8 mouse cellular contexts compared by ENCODE assay signal in genomic region chr11:105178516-105178915, GRCm38 (mm10). TPM values are rescaled to one million over a fixed set of nuclear protein-coding genes. Genes with fewer than 3 reads are reported as not detected.
A peak's percentile ranks its signal among the peaks of the same experiment; 100 is the strongest.
DNase-seq lines count a peak whose midpoint lies in the region; ATAC-seq and TF ChIP-seq lines count a peak whose summit lies in the region.

Gene Tlk2 (plus strand): TSS chr11:105178807.

- no peak for ATAC-seq in G1E (ENCODE audit: extremely low read depth, insufficient number of reproducible peaks, low FRiP score, poor library complexity, severe bottlenecking)
- ATAC-seq in forebrain, embryonic 12.5 days (ENCODE audit: low FRiP score), result no peak
- no peak for ATAC-seq in neural tube, embryonic 13.5 days (ENCODE audit: low read depth)

- H3K36me3 ChIP-seq in C2C12 (ENCODE audit: control insufficient read depth, insufficient read depth) (peaks cover 6% of the 10 kb centered on the region), G1E (replicated peaks) (peaks cover 34% of the 10 kb centered on the region)
- peaks cover 4% of the 10 kb centered on the region for H3K36me3 ChIP-seq in forebrain, embryonic 12.5 days (replicated peaks)
- H3K36me3 ChIP-seq in neural tube, embryonic 13.5 days, result no peaks in the 10 kb centered on the region

- H3K4me3 ChIP-seq in C2C12 (ENCODE audit: insufficient read depth, poor library complexity, severe bottlenecking) (no peak within 1 kb of the TSS), G1E (ENCODE audit: low read depth, low read length) (peak within 1 kb of the TSS; percentile 88; the same call in 1 of the 2 replicates)
- peak within 1 kb of the TSS; percentile 96; the same call in 1 of the 2 replicates for H3K4me3 ChIP-seq in forebrain, embryonic 12.5 days (replicated peaks)
- peak within 1 kb of the TSS; percentile 98 for H3K4me3 ChIP-seq in neural tube, embryonic 13.5 days

- no peak for TF ChIP-seq CTCF in C2C12 (IDR thresholded peaks at IDR 0.05; ENCODE audit: control insufficient read depth, insufficient read depth, insufficient read length)
- TF ChIP-seq CTCF in G1E (IDR thresholded peaks at IDR 0.05; ENCODE audit: low read depth, low read length), result no peak

- H3K4me2 ChIP-seq in forebrain, embryonic 12.5 days, result peak within 1 kb of the TSS; percentile 79
- H3K4me2 ChIP-seq in neural tube, embryonic 13.5 days, result peak within 1 kb of the TSS; percentile 82

- H3K79me2 ChIP-seq in C2C12 (ENCODE audit: control insufficient read depth, insufficient read depth), result peaks cover 40% of the 10 kb centered on the region

- H3K4me1 ChIP-seq in G1E (ENCODE audit: insufficient read depth, low read depth, low read length), result peaks cover 24% of the 10 kb centered on the region
- H3K4me1 ChIP-seq in forebrain, embryonic 12.5 days, result peaks cover 19% of the 10 kb centered on the region
- H3K4me1 ChIP-seq in neural tube, embryonic 13.5 days (replicated peaks), result peaks cover 34% of the 10 kb centered on the region

- whole genome bisulfite sequencing in forebrain, embryonic 12.5 days, result 50% methylated on average over 2 of the region's 2 CpGs
- 40% methylated on average over 2 of the region's 2 CpGs for WGBS in neural tube, embryonic 13.5 days

- H3K27ac ChIP-seq in forebrain, embryonic 12.5 days, result no peak within 1 kb of the TSS
- no peak within 1 kb of the TSS for H3K27ac ChIP-seq in neural tube, embryonic 13.5 days (replicated peaks)

- H3ac ChIP-seq in C2C12 (ENCODE audit: control insufficient read depth, insufficient read length, low read depth), result no peak within 1 kb of the TSS

- no peaks in the 10 kb centered on the region for H3K9me3 ChIP-seq in G1E (replicated peaks)
- no peaks in the 10 kb centered on the region for H3K9me3 ChIP-seq in forebrain, embryonic 12.5 days
- H3K9me3 ChIP-seq in neural tube, embryonic 13.5 days, result no peaks in the 10 kb centered on the region

- H3K27me3 ChIP-seq in C2C12 (ENCODE audit: control insufficient read depth, insufficient read depth, insufficient read length) (no peaks in the 10 kb centered on the region), G1E (ENCODE audit: insufficient read depth, low read length) (no peaks in the 10 kb centered on the region)
- no peaks in the 10 kb centered on the region for H3K27me3 ChIP-seq in forebrain, embryonic 12.5 days
- H3K27me3 ChIP-seq in neural tube, embryonic 13.5 days, result no peaks in the 10 kb centered on the region

- intact Hi-C loops in heart, postnatal 36 days (cut with DNase I), result no loop called here
- intact Hi-C loops in left cerebral cortex, postnatal 4 days (cut with DNase I), result no loop called here

- no peak within 1 kb of the TSS for H3K9ac ChIP-seq in forebrain, embryonic 12.5 days
- peak within 1 kb of the TSS; percentile 99; the same call in 1 of the 2 replicates for H3K9ac ChIP-seq in neural tube, embryonic 13.5 days

- DNase-seq in G1E (ENCODE audit: low spot score), result no peak
- DNase-seq in heart, postnatal 36 days, result no peak
- DNase-seq in left cerebral cortex, postnatal 4 days, result no peak
- no peak for DNase-seq in thymus, postnatal 10 days (ENCODE audit: low spot score in 2 of 2)
- DNase-seq in retina, postnatal 1 day, result no peak

- peaks cover 17% of the 10 kb centered on the region for H3K79me3 ChIP-seq in C2C12 (ENCODE audit: low read depth)

TF ChIP-seq in C2C12, 6 proteins besides CTCF, POLR2A, EP300 and RAD21:
- no peak for TF ChIP-seq MYOD1 (IDR thresholded peaks at IDR 0.05; ENCODE audit: control insufficient read depth, insufficient read length, low read depth)
- no peak for TF ChIP-seq CEBPB (IDR thresholded peaks at IDR 0.05; ENCODE audit: low read depth)
TF ChIP-seq in C2C12: peak in this region for 0.

RNA-seq across cellular contexts. Expression of gene Tlk2, which starts in this region (rescaled TPM):
- polyA plus RNA-seq in C2C12 (2012; fragmentation: generic; extraction: Trizol), result 16.9 TPM
- total RNA-seq in G1E (2014; fragmentation: Nextera tagmentation), result 187 and 232 TPM in 2 replicates
- 95.9 and 102 TPM in 2 replicates for total RNA-seq in G1E (2017)
- 20.4 and 23.3 TPM in 2 replicates for polyA plus RNA-seq in G1E (2012)
- polyA plus RNA-seq in forebrain, embryonic 12.5 days (2016; fragmentation: Nextera tagmentation; extraction: Ambion mirVana), result 26.4 and 26.6 TPM in 2 replicates
- 10 to 100 TPM; 39.6 to 41.2 TPM for total RNA-seq in heart, postnatal 36 days (2021)
- total RNA-seq in left cerebral cortex, postnatal 4 days (2021), result 10 to 100 TPM; 60.6 to 62.6 TPM
- polyA plus RNA-seq in neural tube, embryonic 13.5 days (2015; fragmentation: Nextera tagmentation; extraction: Ambion mirVana), result 22.5 and 22.9 TPM in 2 replicates
